Mouse (Mus musculus) layer of hippocampus, postnatal 14 days (tissue): ENCODE results near the gene Ambra1. TPM values are rescaled to one million over a fixed set of nuclear protein-coding genes. Genes with fewer than 3 reads are reported as not detected.

Source experiments
- DNase-seq, 2 experiments: peaks; one replicate each; pipeline ENCODE4 v3.0.0; 2021 to 2022; ENCODE audit warnings: low spot score in 2 of 2, mixed read lengths in 1 of 2
- microRNA-seq, 2 experiments: library from miRNA; unstranded; fragments of <30 nt; microRNA quantifications; one replicate each; pipeline ENCODE4 v1.2.0; 2021
- total RNA-seq, 2 experiments: library from RNA; stranded (reverse); gene quantifications; 2 replicates each; pipeline ENCODE4 v1.2.3; 2021

The Ambra1 gene
- total RNA-seq, 2 experiments from 2014 or later, result 45.5 to 49.1 TPM

GRCm38 (mm10) chr2:91958049-91958448 lies 228.1 kb downstream of the Ambra1 start:
- no peak for DNase-seq

- DNase-seq, result peak in 1 of 2 experiments; percentile 55
Measured at GRCm38 (mm10) chr2:91958701-91959457, 228.9 kb downstream of the Ambra1 start.

- no peak for DNase-seq
Measured at GRCm38 (mm10) chr2:91959544-91960410, 229.8 kb downstream of the Ambra1 start.

- DNase-seq, result no peak
Measured at GRCm38 (mm10) chr2:91960459-91960858, 230.5 kb downstream of the Ambra1 start.

GRCm38 (mm10) chr2:91961901-91962761 lies 232.2 kb downstream of the Ambra1 start:
- DNase-seq, result no peak

GRCm38 (mm10) chr2:91962864-91963401 lies 233.0 kb downstream of the Ambra1 start:
- no peak for DNase-seq

- DNase-seq, result peak; percentile 92 to 94
Measured at GRCm38 (mm10) chr2:91963443-91963932, 233.6 kb downstream of the Ambra1 start.

- no peak for DNase-seq
Measured at GRCm38 (mm10) chr2:91964610-91965204, 234.8 kb downstream of the Ambra1 start.

- DNase-seq, result no peak
Measured at GRCm38 (mm10) chr2:91965417-91965816, 235.5 kb downstream of the Ambra1 start.

- no peak for DNase-seq
Measured at GRCm38 (mm10) chr2:91966367-91966766, 236.4 kb downstream of the Ambra1 start.

- no peak for DNase-seq
Measured at GRCm38 (mm10) chr2:91967962-91968361, 238.0 kb downstream of the Ambra1 start.

Small RNAs within 50 kb of the gene (microRNA-seq; reads per million reads assigned to microRNA genes)
- gene Mir6999, result 0 reads per million in 2 experiments

Other genes with a start within 250 kb of the Ambra1 start
- 100 to 1,000 TPM; 112 to 120 TPM for gene Ckap5, start 203.4 kb upstream of the Ambra1 start, total RNA-seq
- under 1 TPM in 1 of 2 experiments, not detected in 1; 0.25 TPM for gene F2, start 93.7 kb upstream of the Ambra1 start, total RNA-seq
- gene Zfp408, start 80.3 kb upstream of the Ambra1 start, total RNA-seq, result 10 to 100 TPM; 11.1 to 13.0 TPM
- 10 to 100 TPM; 65.8 to 68.0 TPM for gene Arhgap1, start 80.3 kb upstream of the Ambra1 start, total RNA-seq
- 10 to 100 TPM; 57.2 to 59.5 TPM for gene Atg13, start 19.6 kb upstream of the Ambra1 start, total RNA-seq
- gene Harbi1, start 19.3 kb upstream of the Ambra1 start, total RNA-seq, result 1 to 10 TPM; 7.5 to 8.5 TPM
- gene Chrm4, start 197.1 kb downstream of the Ambra1 start, total RNA-seq, result 10 to 100 TPM; 15.1 to 21.2 TPM
- gene Mdk, start 202.2 kb downstream of the Ambra1 start, total RNA-seq, result 10 to 100 TPM; 39.5 to 40.9 TPM
- not detected for gene Gm9821, start 215.6 kb downstream of the Ambra1 start, total RNA-seq
- gene Dgkz, start 245.7 kb downstream of the Ambra1 start, total RNA-seq, result 100 to 1,000 TPM; 391 to 416 TPM